ENCODE assay signal across 8 mouse cellular contexts in the genomic region with DNA sequence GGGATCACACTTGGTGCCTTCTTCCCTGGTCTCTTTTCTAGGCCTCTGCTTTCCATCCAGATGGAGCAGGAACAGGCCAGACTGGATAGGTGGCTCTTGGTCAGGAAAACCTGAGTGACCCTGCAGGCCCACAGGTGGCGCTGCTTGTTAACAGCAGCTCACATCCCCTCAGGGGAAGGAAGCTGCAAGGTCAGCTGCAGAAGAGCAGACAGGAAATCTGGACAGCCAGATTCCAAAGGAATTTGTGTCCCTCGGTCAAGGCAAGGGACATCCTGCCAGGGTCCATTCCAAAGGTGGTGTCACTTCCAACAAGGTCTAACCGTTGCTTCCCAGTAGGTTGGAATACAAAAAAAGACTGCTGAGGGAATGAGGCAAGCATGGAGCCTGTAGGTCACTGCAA. TPM values are rescaled to one million over a fixed set of nuclear protein-coding genes. Genes with fewer than 3 reads are reported as not detected.
DNase-seq lines count a peak whose midpoint lies in the region; TF ChIP-seq lines count a peak whose summit lies in the region.

No protein-coding gene starts in this region.

- H3K4me3 ChIP-seq in heart, adult 2 months, result no peak overlapping the region

- WGBS in heart, adult 2 months, result 12% methylated on average over 3 of the region's 3 CpGs

- H3K27ac ChIP-seq in heart, adult 2 months, result peak overlapping the region; percentile 75

- peak; percentile 6 for DNase-seq in right cerebral cortex, postnatal 4 days
- no peak for DNase-seq in right cerebral cortex, postnatal 25 days
- DNase-seq in cerebellum, postnatal 14 days, result peak; percentile 56 to 58
- DNase-seq in heart, adult 2 months, result peak; percentile 78 to 82
- DNase-seq in kidney, adult 8-10 months, result peak; percentile 89 to 90
- peak; percentile 75 for DNase-seq in lung, postnatal 14 days
- peak; percentile 25 to 61 for DNase-seq in spleen, postnatal 10 days (ENCODE audit: low spot score in 2 of 2)
- DNase-seq in right cerebral cortex, adult 2 months (ENCODE audit: low spot score in 2 of 2), result no peak

- no peak overlapping the region for H3K9ac ChIP-seq in heart, adult 2 months (ENCODE audit: low read depth, low read length)

- H3K27me3 ChIP-seq in heart, adult 2 months (ENCODE audit: control insufficient read depth, insufficient read depth, low read length), result no peaks in the 10 kb centered on the region

- peaks cover 7% of the 10 kb centered on the region for H3K36me3 ChIP-seq in heart, adult 2 months (ENCODE audit: control insufficient read depth, insufficient read depth, low read length)

- TF ChIP-seq EP300 in heart, adult 2 months (IDR thresholded peaks at IDR 0.05; ENCODE audit: insufficient read depth, low read depth, low read length), result peak; percentile 95

- peaks cover 3% of the 10 kb centered on the region; the same call in 1 of the 2 replicates for H3K79me2 ChIP-seq in heart, adult 2 months (replicated peaks; ENCODE audit: control insufficient read depth, insufficient read depth, low read length)

- H3K4me1 ChIP-seq in heart, adult 2 months (ENCODE audit: control insufficient read depth, insufficient read depth, low read length), result peaks cover 19% of the 10 kb centered on the region

- peak; percentile 46; the same call in 1 of the 2 replicates for TF ChIP-seq POLR2A in heart, adult 2 months (IDR thresholded peaks at IDR 0.05; ENCODE audit: insufficient read depth, low read depth, low read length)

- intact Hi-C loops in heart, adult 2 months (cut with DNase I), result loop anchor here (1.0 to 2.0 kb wide), 3 partner anchors 30 to 45 kb away; no protein-coding TSS in a partner anchor

- TF ChIP-seq CTCF in heart, adult 2 months (IDR thresholded peaks at IDR 0.05), result peak; percentile 94

RNA-seq across cellular contexts. Expression of a gene that starts 50.8 kb away (rescaled TPM):
- total RNA-seq in heart, adult 2 months (2021), result 100 to 1,000 TPM; 222 to 223 TPM
- 71.4 and 102 TPM in 2 replicates for polyA plus RNA-seq in heart, adult 2 months (2012; rRNA removed)

Comparison
In these comparisons a context has a peak if more than half of its experiments do, and no peak if none do; other contexts are left out.
1. DNase-seq: peak in right cerebral cortex, postnatal 4 days (single experiment), cerebellum, postnatal 14 days (2 of 2), heart, adult 2 months (2 of 2), kidney, adult 8-10 months (2 of 2), lung, postnatal 14 days (single experiment) and spleen, postnatal 10 days (2 of 2); none in right cerebral cortex, postnatal 25 days (single experiment) and right cerebral cortex, adult 2 months (0 of 2).